Mouse (Mus musculus) adrenal gland, postnatal 25 days (tissue): Measurements from ENCODE around the gene RPS10-NUDT3. TPM values are rescaled to one million over a fixed set of nuclear protein-coding genes. Genes with fewer than 3 reads are reported as not detected.
A peak's percentile ranks its signal among the peaks of the same experiment; 100 is the strongest.

Experiments
- DNase-seq: peaks from one replicate; pipeline ENCODE4 v3.0.0; 2021; ENCODE audit warnings: mixed read lengths
- total RNA-seq: library from RNA; stranded (reverse); gene quantifications from 2 replicates; pipeline ENCODE4 v1.2.3, GENCODE M21; 2021

RPS10-NUDT3 gene
- total RNA-seq, 1 experiment from 2014 or later, result not detected

DNA sequence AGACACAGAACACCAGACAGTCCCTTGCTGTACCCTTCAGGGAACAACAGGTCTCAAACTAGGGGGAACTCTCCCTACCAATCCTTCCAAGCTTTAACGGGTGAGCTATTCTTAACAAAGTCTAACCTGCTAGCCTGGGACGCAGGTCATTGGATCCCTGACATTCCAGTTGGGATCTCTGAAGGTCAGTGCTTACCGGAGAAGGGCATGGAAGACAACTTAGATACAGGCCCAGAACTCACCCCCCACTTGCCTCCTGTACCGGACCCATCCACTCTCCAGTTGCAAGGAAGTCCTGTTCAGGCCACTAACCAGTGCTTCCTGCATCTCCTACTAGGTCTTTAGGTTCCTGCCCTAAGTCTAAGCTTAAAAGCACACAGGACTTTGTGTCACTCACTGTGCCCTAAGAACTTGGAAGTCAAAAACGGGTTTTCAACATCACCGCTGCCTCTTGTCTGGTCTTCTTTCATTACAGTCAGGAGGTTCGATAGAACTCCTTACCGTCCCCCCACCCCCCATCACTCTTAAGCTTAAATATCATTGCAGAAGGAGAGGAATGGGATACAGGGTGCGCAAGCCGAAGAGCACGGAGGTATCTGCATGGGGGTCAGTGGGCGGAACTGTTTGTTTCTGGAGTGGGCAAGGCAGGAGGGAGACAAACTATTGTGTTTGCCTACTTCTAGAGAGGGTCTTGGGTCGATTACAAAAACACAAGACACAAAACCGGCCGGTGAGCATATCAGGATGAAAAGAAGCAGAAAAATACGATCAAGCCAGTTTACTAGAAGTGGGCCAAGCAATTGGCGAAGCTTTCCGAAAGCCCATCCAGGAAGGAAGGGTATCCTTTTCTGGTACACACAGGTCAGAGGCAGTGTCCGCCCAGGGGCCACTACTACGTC, 80.7 kb downstream of the RPS10-NUDT3 start:
- no peak for DNase-seq

DNA sequence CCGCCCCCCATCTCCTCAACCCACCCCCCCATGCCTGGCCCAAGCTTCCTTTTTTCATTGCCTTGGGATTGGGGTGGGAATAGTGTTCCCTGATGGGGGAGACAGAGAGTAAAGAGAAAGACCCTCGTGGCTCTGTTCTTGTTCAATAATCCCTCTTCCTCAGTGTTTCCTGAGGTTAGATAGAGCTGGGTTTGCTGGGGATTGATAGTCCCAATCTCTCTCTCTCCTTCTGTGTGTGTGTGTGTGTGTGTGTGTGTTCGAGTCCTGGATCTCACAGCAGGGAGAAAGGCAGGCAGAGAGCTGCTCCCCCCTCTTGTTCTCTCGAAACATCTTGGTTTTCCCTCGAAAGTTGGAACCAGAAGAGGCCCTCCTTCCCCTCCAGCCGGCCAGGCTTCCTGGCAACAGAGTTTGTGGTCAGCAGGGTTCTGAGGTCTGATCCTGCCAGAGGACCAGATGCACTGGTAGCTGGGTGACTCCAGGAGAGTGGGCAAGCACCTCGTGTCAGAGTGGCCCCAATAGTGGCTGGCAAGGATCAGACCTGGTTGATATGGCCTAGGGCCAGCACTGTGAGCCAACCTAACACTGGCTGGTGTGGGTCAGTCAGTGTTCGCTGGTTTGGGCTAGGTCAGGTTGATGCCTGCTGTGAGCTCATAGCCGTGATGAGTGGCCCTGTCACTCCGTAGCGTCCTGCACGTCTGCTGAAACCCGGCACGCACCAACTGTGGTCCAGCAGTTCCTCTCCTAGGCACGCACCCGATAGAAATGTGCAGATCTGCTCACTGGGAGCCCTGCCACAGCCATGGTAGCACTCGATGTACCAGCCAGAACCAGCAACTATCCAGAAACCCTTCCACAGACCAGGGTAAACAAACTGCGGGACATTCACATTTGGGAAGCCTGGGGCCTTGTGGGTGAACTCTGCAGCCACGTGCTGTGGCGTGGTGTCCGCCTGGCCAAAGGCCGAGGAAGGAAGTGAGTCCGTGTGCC, 82.5 kb downstream of the RPS10-NUDT3 start:
- no peak for DNase-seq

DNA sequence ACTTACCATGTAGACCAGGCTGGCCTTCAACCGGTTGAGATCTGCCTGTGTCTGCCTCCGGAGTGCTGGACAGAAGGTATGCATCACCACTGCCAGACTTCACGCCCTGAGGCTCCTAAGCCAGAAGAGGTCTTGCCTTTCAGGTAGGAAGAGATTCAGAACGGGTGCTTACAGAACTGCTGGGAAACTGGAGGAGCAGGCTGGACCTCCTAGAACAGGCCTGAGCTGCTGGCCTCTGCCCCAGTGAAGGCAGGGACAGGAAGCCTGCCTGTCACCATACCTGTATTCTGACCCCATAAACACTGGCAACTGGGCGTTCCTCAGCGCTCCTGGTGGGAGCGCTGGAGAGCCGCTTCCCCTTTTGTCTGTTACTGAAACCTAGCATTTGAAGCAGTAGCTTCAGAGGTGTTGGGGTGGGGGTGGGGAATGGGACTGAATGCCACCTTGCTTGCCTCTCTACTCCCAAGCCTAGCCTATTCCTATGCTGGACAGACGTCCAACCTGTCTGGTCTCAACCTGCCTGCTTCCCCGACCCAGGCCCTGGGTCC, 83.6 kb downstream of the RPS10-NUDT3 start:
- DNase-seq, result no peak

DNA sequence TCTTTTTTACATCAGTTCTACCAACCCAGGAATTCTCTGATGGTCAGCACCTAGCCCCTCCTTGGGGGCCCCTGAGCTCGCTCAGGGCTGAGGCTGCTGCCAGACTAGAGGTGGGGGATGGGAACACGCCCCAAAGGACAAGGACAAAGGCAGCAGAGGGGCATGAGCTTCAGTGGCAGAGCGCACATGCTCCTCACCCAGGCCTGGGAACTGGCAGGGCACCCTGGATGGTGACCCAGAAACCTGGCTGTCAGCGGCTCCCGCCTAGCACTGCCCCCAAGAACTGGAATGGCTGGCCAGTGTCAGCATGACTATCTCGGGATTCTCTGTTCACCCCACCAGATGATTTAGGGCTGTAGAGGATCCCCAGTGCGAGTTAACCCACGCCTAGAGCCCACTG, 85.8 kb downstream of the RPS10-NUDT3 start:
- DNase-seq, result no peak

DNA sequence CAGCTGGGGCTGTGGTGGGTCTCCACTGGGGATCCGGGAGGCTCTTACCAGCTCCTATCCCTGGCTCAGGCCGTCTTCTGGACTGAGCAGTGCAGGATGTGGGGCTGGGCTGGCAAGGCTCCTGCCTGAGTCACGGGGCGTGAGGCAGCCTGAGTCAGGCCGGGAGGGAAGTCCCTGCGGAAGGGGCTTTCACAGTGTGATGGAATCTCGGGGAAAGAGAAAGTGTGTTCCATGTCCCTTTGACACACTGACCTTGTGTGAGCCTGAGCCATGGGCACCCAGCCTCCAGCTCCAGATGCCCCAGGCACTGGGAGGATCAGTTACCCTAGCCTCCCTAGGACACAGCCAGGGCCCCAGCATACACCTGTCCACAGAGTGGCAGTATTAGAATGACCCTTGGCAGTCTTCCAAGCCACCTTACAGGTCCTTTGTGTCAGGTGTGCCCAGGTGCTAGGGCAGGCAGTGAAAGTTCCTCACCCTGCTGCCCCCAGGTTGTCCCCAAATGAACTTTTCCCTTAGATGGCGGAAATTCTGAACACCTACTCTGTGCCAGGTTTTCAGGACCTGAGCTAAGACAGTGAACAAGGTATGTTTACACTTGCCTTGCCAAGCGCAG, 87.7 kb downstream of the RPS10-NUDT3 start:
- peak; percentile 85 for DNase-seq

DNA sequence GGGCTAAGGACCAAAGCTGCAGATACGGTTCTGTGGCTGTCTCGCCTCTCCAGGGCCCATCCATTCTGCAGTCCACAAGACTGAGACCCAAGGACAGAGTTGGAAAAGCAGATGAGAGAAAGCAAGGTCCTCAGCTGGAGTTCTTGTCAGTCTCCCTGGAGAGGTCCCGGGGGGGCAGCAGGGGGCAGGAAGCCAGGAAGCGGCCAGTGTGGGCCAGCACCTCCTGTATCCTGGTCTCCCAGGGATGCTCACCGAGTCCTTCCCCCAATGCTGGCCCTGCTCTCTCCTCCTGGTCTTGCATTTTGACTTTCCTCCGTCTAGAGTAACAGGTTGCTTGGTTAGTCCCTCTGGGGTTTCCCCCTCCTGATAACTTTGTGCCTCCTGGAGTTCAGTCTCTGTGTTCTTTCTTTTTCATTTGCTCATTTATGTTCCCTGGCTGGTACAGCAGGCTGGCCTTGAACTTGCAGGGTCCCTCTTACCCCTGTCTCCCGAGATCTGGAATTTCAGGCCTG, 88.4 kb downstream of the RPS10-NUDT3 start:
- no peak for DNase-seq

DNA sequence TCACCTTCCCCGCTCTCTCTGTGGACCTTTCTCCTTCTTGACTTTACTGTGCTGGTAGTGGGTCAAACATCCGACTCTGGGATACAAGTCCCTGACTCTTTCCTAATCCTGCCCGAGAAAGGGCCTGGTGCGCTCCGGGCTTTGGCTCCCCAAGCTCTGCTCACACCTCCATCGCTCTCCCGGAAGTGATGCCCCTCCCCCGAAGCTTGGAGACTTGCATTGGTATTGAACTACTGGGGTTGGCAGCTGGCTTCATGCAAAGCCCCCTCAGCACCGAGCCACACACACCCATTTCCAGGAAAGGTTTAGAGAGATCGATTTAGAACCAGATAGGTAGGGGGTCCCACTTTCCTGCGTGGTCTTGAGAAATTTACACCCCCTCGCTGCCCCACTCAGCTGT, 89.0 kb downstream of the RPS10-NUDT3 start:
- DNase-seq, result no peak

DNA sequence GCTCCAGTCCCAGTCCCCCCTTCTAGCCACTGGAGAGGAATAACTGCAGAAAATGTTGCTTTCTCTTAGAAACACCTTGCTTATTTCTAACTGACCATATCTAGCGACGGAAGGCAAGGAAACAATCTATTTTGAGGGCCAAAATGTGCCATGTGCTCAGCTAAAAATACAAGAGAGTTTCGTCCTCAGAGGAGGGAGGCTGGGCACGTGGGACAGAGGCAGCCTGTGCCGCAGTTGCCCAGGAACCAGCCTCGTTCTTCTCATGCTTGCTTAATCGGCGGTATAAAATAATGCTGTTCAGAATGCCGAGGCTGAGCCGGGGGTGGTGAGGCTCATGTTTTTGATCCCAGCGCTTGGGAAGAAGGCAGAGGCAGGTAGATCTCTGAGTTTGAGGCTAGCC, 90.5 kb downstream of the RPS10-NUDT3 start:
- DNase-seq, result no peak

DNA sequence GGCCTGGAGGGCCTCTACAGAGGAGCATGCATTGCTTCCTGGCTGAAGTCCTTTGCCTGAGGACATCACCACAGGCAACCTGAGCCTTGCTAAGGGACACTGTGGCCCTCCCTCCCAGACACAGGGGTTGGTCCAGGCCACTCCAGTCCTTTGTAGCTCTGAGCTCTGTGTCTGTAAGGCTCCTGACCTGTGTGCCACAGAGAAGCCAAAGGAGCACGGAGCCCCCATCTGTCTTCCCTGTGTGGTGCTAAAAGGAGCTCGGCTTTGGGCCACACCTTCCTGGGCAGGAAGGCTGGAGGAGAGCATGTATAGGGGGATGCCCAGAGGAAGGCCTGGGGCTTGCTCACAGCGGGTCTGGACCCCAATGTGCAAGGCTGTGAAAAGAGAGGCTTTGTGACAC, 93.0 kb downstream of the RPS10-NUDT3 start:
- DNase-seq, result no peak

DNA sequence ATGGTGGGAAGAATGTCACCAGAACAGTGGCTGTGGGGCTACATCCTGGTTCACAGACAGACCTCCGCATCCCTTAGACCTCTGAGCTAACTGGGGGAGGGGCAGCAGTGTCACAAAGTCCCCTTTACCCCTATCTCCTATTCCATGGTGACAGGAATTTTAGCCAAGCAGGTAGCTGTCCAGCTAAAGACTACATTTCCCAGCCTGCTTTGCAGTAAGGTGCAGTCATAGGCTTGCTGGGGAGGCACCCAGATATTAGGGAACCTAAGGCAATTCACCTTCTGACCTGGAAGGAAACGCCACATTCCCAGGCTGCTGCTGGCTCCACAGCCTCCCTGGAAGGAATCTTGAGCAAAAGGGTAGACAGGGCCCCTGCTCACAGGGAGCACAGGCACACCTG, 93.8 kb downstream of the RPS10-NUDT3 start:
- no peak for DNase-seq

DNA sequence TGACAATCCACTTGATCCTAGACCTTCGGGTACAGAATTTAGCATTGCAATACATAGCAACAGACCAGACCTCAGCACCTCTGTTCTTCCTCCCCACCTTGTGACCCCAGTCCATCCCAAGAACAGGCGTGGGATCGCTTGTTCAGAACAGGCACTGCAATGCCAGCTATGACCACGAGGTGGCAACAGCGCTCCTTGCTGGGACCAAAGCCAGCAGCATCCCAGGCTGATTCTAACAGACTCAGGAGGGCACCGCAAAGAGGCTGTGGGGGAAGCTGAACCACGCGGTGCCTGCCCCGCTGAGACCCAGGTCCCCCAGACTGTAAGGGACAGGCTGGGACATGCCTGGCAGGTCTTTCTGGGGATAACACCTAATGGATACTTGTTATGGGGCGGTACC, 100.3 kb downstream of the RPS10-NUDT3 start:
- DNase-seq, result peak; percentile 90

DNA sequence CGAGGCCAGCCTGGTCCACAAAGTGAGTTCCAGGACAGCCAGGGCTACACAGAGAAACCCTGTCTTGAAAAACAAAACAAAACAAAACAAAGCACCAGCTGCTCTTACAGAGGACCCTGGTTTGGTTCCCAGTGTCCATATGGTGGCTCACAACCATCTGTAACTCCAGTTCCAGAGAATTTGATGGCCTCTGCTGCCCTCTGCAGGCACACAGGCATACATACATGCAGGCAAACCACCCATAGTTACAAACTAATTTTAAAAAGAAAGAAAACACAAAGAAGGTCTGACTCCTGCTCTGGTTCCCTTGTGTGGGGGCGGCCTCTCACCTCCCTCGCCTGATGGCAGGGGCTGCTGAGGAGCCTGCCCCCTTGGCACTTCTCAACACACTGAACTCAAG, 101.7 kb downstream of the RPS10-NUDT3 start:
- no peak for DNase-seq

DNA sequence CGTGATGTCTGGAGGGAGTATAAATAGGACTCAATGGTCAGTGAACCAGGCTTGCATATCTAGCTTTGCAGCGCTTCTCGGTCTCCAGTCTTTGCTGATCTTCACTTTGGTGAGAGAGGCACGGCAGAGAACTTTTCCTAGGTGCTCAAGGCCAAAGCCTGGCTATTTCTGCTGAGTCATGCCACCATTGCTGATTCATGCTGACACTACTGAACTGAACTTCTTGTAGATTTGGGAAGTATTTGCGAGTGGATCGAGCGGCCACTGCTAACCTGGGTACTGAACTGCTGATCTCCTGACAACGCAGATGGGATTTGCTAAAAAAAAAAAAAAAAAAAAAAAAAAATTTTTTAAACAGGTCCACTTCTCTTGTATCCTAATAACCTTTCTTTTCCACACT, 102.9 kb downstream of the RPS10-NUDT3 start:
- peak; percentile 30 for DNase-seq

Other genes starting within 250 kb of the RPS10-NUDT3 start
- 3.1 and 4.8 TPM in 2 replicates for gene Grm4, start 113.8 kb downstream of the RPS10-NUDT3 start, total RNA-seq
- 14.3 and 15.5 TPM in 2 replicates for gene Hmga1, start 78.7 kb downstream of the RPS10-NUDT3 start, total RNA-seq
- 12.7 and 27.6 TPM in 2 replicates for gene AI413582, start 69.5 kb downstream of the RPS10-NUDT3 start, total RNA-seq
- gene Nudt3, start 11.7 kb downstream of the RPS10-NUDT3 start, total RNA-seq, result 194 and 219 TPM in 2 replicates
- gene Rps10, start 1.4 kb upstream of the RPS10-NUDT3 start, total RNA-seq, result 894 and 1,002 TPM in 2 replicates
- gene Pacsin1, start 20.3 kb upstream of the RPS10-NUDT3 start, total RNA-seq, result 3.9 TPM in 2 replicates
- gene Spdef, start 93.7 kb upstream of the RPS10-NUDT3 start, total RNA-seq, result not detected in 2 replicates
- 170 and 180 TPM in 2 replicates for gene D17Wsu92e, start 185.4 kb upstream of the RPS10-NUDT3 start, total RNA-seq
- gene Snrpc, start 202.9 kb upstream of the RPS10-NUDT3 start, total RNA-seq, result 86.4 and 87.9 TPM in 2 replicates
- gene Uhrf1bp1, start 221.2 kb upstream of the RPS10-NUDT3 start, total RNA-seq, result 31.7 and 32.3 TPM in 2 replicates